Mouse (Mus musculus) T-cell, adult 2 months (primary cell): ENCODE results near the gene Cotl1.

Experiments
- DNase-seq: peaks from one replicate; pipeline ENCODE4 v3.0.0; 2022; ENCODE audit warnings: low spot score

Cotl1 gene

DNA sequence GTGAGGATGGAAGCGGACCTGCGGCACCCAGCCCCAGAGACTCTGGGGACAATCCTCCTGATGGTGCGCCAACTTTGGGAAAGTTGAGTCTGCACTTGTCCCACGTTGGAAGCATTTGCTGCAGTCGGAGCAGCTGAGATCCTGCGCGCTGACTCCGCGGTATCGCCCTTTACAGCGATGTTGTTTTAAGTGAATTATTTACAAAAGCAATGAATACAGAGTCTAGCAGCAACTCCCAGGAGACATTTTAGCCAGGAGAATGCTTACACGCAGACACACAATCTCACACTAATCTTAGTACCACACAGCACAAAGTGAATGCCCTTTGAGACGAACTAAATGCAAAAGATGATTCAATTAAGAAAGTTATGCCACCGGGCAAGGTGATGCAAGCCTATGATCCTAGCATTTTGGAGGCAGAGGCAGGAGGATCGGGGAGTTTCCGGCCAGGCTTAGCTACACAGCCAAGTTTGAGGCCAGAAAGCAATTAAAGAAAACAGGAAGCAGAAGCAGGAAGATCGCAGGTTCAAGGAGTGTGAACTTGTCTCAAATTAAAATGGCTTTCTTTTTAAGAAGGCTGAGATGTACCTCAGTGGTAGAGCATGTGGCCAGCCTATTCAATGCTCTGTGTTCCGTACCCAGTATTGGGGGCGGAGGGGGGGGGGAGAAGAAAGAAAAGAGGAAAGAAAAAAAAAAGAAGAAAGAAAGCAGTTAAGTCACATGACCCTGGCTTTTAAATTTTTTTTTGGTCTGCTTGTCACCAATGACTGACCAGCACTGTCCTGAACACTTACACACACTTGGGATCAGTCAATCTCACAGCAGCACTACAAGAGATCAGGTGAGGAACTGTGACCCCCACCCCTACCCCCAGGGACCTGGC, 2.0 kb downstream of the Cotl1 start:
- DNase-seq = peak; percentile 63

DNA sequence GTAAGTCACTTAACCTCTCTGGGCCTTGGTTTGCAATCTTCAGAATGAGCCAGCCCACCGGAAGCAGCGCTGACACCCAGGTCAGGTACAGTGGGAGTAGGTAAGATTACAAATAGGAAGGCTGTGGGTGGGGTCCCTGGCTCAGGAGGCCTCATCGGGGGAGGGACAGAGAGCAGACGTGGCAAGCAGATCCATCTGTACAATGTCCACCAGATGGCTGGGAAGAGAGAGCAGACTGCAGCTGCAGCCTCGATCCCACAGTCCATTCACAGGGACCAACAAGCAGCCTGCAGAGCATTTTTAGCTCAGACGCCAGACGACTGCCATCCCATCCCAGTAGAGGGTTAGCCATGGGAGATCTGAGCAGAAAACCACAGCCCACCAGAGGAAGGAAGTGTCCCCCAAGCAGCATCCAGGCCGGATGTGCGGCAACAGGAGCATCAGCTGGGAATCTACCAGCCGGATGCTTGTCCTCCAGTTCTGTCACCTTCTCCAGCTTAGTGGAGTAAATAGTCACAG, 2.7 kb downstream of the Cotl1 start:
- peak; percentile 57 for DNase-seq

DNA sequence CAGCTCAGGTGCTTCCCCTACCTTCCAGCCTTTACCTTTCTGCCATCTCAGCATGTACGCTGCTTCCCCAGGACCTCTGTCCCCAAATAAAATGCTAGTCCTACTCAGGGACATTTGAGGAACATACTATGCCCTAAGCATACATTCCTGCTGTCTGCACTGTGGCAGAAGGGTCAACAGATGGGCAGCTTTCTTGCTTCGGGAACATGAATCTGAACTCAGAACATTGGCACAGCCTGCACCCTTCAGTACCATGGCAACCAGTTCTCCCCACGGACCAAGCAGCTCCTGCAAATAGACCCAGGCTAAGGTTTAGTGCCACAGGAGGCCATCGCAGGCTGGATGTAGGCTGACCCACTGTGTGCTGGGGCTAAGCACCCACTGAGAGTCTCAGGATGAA, 3.5 kb downstream of the Cotl1 start:
- no peak for DNase-seq

DNA sequence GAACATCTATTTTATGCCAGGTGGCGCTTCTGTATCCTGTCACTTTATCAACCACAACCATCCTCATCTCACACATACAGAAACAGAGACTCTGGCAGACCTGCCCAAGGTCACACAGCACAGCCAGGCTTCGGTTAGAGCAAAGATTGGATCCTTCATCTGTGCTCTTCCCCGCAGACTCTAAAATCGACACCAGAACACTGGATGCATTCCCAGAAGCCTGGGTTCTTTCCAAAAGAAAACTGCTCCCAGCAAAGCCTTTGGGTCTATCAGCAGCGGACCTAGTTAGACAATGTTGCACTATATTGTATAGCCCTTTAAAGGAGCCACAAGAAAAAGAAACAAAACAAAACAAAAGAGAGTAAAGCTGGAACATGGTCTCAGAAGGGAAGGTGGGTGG, 5.1 kb downstream of the Cotl1 start:
- no peak for DNase-seq

DNA sequence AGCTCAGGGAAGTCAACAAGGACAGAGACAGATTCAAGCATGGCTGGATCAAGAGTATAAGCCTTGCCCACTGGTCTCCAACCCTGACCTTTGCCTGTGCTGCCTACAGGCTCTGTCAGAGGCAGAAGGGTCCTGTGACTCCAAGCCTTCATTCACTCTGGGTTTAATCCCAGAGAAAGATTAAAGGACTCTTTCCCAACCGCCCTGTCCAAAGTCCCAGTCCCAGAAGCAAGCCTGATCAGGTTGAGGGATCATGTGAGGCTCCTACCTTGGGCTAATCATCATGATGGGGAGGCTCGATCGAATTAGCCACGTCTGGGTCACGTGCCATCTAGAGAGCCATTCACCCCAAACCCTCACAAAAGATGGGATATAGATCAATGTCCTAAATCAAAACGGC, 5.7 kb downstream of the Cotl1 start:
- DNase-seq = no peak

DNA sequence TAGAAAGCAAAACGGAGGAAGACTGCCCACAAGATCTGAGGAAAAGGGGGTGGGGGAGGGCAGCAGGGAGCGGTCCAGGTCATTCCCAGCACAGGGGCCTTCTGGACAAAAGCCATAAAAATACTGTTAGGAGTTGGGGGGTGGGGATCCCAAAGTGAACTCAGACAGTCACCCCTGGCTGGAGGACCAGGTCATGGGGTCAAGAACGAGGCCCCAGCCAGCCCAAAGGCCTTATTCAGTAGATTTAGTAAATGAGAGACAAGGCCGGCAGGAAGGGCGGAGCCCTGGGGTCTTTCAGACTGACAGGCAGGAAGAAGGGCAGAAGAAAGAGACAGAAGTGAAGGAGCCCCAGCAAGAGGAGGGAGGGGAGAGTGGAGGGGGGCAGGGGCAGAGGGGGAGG, 7.4 kb downstream of the Cotl1 start:
- DNase-seq = no peak

DNA sequence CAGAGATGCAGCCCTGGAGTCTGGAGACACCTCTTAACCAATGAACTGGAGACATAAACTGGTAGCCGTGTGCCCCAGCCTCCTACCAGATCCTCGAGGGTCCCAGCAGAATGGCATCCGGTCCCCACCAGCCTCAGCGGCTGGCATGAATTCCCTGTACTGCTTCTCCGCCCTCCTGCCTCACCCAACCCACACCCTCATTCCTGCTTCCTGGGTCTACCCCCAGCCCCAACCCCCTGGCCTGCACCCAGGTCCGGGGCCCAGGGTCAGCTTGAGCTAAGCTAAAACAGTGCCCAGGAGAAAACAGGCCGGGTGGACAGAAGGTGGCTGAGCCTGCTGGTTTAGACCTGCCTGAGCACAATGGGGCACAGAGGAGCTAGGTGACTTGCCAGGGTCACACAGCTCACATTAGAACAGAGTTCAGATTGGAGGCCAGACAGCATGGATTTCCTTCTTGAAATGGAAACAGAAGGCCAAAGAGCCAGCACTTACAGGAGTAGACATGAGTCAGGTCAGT, 8.2 kb downstream of the Cotl1 start:
- no peak for DNase-seq

DNA sequence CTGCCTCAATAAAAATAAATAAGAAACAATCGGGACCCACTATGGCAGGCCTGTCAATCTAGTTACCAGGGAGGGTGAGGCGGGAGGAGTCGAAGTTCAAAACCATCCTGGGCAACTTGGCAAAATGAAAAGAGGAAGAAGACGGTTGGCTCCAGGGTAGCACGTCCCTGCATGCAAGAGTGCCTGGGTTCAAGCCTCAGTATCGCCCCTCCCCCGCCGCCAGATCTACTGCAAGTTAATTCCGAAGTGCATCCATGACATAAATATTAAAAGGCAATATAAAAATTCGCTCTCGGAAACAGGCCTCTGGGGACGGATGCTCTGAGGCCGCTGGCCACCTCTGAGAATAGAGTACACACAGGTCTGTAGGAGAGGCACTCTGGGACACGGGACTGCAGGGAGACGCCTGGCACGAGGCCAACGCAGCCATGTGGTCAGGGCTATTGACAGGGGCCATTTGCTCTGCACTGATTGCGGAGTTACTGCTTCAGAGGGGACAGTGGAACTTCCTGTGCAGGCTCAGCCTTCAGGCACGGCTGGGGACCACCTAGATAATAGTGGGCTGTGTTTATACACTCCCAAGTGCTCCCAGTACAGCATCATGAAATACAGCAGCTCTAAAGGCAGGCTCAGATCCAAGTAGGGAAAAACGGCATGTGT, 8.9 kb downstream of the Cotl1 start:
- DNase-seq = no peak

DNA sequence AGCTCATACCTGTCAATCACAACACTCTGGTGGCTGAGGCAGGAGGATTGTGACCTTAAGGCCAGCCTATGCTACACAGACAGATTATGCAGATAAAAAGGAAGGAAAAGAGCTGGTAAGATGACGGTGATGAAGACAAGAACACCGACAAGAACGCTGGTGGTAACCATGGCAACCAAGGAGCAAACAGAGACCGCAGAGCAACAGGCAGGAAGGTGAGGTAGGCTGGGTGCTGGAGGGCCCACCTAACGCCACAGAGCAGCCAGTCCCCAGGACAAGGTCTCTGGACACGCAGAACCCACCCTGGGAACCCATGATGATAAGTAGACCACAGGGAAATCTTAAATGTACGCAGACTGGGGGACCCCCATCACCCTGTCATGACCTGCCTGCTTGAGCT, 9.8 kb downstream of the Cotl1 start:
- DNase-seq = peak; percentile 90

DNA sequence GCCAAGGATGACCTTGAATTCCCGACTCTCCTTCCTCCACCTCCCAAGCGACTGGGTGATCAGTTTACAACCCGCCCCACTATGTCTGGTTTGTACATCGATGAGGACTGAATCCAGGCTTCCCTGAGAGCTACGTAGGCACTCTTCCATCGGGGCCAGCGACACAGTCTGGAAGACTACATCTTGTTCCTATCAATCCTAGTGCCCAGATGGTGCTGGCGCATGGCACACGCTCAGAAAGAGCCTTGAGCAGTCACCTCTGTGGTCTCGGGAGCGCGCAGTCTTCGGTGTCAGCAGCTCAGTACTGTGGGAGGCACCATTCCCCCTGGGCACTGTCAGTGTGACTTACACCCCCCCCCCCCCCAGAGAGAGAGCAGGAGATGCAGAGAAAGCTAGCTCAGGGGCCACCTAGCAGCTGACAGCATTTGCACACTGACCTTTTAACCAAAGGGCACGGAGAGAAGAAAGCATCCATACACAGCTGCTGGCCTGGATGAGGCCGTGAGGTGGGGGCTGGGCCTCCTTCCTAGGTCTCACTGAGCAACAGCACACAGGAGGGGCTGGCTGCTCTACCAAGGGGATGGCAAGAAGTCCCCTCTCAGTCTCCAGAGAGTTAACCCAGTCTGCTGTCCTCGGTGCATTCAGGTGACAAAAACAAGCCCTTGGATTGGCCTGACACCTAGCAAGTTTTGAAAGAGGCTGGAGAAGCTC, 10.3 kb downstream of the Cotl1 start:
- DNase-seq = no peak

DNA sequence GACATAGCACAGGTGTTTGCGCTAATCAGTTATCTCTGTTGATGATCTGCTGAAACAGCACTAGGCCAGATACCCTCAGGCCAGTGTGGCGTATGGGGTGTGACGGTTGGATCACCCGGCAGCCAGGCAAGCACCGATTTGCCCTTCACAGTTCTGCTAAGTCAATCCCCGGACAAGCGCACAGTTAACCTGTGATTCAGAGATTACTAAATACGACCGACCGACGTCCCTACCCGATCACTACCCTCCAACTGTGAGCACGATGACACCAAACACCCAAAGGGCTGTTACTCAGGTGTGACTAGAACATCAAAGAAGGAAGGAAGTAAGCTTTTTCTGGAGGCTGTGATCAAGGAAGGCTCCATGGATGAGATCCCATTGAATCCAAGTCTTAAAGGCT, 10.9 kb downstream of the Cotl1 start:
- DNase-seq = no peak

DNA sequence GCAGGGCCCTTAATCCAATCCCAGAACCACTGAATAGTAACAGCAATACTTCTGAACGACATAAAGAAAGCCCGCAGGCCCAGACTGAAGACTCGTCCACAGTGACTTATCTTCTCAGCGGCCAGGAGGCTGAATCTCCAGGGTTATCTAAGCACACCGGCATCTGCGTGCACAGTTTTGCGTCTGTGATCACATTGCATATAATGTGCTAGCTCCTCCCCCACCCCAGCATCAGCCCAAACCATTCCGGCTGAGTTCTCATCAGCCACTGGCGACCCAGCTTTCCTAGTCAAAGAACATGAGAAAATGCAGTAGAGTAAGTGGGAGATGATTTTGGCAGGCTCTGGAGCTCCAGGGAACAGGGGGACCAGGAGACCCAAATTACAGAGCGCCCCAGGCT, 11.3 kb downstream of the Cotl1 start:
- no peak for DNase-seq

DNA sequence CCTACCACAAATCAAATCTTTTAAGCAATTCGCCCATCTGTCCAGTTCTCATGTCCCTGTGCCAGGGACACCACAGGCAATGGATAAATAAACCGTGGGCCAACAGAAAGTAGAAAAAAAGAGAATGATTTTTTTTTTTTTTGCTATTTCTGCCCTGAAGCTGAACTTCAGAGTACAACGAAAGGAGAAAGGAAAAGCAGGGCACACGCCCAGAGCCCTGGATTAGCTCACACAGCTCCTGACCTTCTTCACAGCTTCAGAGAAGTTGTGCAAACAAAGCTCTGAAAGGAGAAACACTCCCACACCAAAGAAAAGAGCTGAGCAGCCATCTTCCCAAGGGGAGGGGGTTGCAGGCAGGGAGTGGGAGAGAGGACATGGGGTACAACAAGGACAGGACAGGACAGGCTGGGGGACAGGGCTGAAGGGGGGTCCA, 12.6 kb downstream of the Cotl1 start:
- DNase-seq = no peak

DNA sequence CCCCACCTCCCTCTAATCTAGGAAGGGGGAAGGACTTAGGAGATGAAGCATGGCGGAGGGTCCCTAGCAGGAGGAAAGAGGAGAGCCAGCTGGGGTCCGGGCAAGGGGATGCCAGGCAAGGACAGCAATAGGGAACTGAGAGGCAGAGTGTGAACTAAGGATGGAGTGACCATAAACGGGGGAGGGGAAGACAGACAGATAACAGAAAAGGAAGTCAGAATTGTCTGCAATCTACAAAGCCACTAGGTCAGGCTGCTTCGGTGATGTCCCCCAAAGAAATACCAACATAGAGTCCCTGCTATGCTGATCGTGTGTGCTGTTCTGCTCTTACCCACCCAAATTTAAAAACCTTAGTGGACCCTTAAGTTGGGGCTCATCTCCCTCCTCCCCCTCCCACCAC, 13.4 kb downstream of the Cotl1 start:
- no peak for DNase-seq

DNA sequence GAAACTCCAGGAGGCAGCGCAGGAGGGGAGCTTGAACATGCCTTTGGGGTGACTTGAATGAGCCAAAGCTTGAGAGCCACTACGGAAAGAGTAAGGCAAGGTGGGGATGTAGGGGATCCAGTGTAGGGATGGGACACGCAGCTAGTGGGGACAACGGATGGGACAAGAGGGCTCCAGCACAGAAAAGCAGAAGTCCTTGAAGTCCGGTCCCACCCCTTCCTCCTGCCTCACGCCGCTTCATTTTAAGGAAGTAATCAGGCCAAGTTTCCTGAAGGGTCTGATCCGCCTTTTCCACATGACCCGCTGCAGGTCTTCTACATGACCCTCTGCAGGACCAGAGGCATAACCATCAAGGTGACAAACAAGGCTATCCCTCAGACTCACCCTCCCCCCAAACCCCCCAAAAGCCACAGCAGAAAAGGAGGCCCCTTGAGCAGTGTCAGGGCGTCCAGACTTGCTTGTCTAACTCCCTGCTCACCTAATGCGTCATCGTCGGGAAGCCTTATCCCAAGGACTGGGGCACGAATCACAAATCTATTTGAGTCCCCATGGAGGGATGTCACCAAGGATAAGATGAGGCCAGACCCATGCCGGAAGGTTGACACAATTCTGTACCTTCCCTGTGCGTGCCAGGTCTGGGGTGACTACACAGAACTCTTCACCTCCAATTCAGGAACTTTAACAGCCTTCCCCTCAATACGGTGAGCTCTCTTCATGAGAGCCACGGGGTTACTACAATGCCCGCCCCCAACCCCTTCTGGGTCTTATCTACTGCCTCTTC, 14.2 kb downstream of the Cotl1 start:
- DNase-seq = no peak

DNA sequence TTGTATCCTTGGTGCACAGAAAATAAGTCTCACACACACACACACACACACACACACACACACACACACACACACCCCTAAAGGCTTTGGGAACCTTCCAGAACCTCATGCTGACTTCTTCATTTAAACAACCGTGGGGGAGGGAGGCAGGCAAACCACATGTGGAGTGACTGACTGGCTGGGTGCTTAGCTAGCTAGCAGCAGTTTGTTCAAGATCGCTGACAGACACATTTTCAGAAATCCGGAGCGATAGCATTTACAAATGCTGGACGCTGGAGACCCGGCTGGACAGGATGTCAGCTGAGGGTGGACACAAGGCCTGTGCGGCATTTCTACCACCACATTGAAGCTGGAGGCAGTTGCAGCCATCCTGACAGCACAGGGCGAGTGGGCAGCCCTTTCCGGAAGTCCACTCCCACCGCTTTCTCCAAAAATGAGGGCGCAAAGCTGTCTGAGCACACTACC, 15.5 kb downstream of the Cotl1 start:
- no peak for DNase-seq

DNA sequence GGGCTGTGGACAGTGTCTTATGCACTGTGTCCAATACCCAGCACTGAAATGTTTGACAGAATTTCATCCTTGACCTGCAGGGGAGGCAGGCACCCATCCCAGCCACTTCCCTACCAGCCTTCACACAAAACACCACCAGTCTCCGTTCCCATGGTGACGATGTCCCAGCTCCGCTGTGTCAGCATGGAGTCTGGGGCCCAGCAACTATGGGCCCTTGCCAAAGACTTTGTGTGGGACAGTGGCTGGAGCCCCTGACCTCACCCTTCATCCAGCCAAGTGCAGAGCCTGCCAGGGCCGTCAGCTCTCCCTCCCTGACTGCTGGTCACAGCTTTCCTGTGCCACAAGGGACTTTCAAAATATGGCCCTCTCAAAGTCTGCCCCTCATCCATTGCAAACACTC, 16.2 kb downstream of the Cotl1 start:
- no peak for DNase-seq

DNA sequence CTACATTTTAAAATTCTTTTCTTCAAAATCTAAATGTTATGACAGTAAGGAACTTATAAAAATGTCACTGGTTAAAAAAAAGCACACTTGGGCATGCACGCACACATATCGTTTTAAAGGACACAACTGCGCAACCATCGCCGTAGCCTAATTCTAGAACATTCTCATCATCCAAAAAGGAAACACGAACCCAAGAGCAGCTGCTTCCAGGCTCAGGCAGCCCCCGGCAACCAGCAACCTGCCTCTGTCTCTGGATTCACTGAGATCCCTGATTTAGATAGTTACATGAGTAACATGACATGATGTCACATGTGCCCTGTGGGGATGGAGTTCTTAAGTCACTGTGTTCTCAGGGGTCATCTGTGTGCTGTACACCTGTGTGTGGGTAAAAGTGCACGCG, 17.1 kb downstream of the Cotl1 start:
- no peak for DNase-seq

DNA sequence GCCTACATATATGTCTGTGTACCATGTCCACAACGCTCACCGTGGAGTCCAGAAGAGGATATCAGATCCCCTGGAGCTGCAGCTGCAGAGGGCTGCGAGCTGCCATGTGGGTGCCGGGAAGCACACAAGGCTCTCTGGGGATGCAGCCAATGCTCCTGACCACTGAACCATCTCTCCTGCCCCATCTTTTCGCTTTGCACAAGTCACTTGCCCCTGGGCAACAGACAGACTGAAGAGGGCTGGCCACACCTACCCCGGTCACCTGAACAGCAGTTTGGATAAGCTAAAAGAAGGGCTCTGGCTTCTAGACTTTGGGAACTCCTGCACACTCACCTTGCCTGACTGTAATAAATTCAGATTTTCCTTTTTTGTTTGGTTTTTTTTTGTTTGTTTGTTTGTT, 18.7 kb downstream of the Cotl1 start:
- no peak for DNase-seq

DNA sequence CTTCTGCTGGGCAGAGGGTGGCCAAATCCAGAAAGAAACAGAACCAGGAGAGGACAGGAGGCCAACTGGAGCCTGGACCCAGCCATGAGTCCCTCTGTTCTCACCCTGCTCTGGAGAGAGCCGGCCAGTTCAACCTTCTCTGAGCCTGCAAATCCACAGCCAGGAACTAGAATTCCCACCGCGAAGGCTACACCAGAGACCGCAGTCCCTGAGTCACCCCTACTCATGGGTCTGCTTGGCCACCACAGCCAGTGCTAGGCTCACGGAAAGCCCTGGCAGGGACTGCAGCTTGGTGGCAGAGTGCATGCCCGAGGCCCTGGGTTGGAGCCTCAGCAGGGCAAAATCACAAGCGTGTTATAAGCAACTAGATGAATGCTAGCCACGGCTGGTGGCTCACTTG, 20.4 kb downstream of the Cotl1 start:
- no peak for DNase-seq

DNA sequence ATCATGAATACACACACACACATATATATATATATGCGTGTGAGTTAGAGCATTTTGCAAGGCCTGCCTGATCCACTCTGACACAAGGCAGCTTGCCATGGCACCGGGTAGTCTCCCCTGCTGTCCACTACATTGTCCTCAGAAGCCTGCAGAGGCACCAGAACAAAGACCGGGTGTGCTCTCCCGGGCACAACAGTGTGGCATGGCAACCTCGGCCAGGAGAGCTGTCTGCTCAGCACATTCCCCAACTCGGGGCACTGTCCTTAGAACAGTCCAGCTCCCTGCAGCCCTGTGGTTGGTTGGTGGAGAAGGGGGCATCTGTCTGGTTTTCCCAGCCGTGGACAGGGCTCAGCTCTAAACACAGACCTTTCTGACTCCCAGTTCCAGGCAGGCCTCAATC, 21.0 kb downstream of the Cotl1 start:
- DNase-seq = no peak

DNA sequence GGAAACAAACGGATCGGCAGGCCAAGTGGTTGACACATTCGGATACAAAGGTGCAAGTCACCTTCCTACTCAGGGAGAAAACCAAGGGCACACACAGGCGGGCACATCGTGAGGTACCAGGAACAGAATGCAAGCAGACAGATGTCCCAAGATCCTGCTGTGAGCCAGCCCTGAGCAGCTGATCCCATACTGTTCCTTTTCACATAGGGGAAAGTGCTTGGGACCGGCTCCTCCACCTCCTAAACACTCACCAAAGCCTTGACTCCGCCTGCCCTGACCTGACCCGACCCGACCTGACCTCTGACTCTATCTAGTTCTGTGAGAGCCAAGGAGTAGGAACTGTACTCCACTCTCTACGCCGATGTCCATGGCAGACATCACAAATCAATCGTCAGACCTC, 22.9 kb downstream of the Cotl1 start:
- DNase-seq = no peak
